Mouse (Mus musculus) thymus, adult 2 months (tissue): ENCODE data around the gene Grpr. TPM values are rescaled to one million over a fixed set of nuclear protein-coding genes. Genes with fewer than 3 reads are reported as not detected.

Experiments used
- DNase-seq: peaks from one replicate; pipeline ENCODE4 v3.0.0; 2021
- H3K27ac ChIP-seq: fragments of 200-500 bp; 2 replicates; pipeline ENCODE4 v1.5.1; 2012; ENCODE audit warnings: low read length, control low read depth; ENCODE audit not compliant: control insufficient read depth, insufficient read depth
- H3K27me3 ChIP-seq: fragments of 200-500 bp; 2 replicates; pipeline ENCODE4 v1.6.1; 2012; ENCODE audit warnings: mild to moderate bottlenecking, low read length, moderate library complexity, mixed read lengths; ENCODE audit not compliant: control insufficient read depth, insufficient read depth
- H3K36me3 ChIP-seq: fragments of 200-500 bp; 2 replicates; pipeline ENCODE4 v1.6.1; 2012; ENCODE audit warnings: mild to moderate bottlenecking, low read length, moderate library complexity; ENCODE audit not compliant: control insufficient read depth, insufficient read depth
- H3K4me1 ChIP-seq: fragments of 200-500 bp; replicated peaks from 2 replicates; pipeline ENCODE4 v1.6.1; 2012; ENCODE audit warnings: low read length; ENCODE audit not compliant: control insufficient read depth, insufficient read depth
- H3K4me3 ChIP-seq: fragments of 200-500 bp; 2 replicates; pipeline ENCODE4 v1.5.1; 2012; ENCODE audit warnings: mild to moderate bottlenecking, low read length, control low read depth, moderate library complexity; ENCODE audit not compliant: control insufficient read depth, insufficient read depth
- CTCF ChIP-seq: fragments of 200-500 bp; IDR thresholded peaks from 2 replicates; pipeline ENCODE4 v1.5.1; 2012; ENCODE audit warnings: mild to moderate bottlenecking, control low read depth, low read length, moderate library complexity, borderline replicate concordance; ENCODE audit not compliant: control insufficient read depth, poor library complexity, insufficient read depth; ENCODE audit errors: extremely low read depth
- POLR2A ChIP-seq: fragments of 200-500 bp; IDR thresholded peaks from 2 replicates; pipeline ENCODE4 v1.6.1; 2012; ENCODE audit warnings: mild to moderate bottlenecking, low read length, control low read depth, moderate library complexity; ENCODE audit not compliant: control insufficient read depth, poor library complexity, insufficient read depth; ENCODE audit errors: extremely low read depth
- WGBS: fragments of 180-500 bp; shearing (Covaris S2); methylation state at CpG from one replicate; pipeline ENCODE4 v1.1.7; 2018; 5-methylcytosine and 5-hydroxymethylcytosine counted together
- polyA plus RNA-seq: library from polyadenylated mRNA; depleted of rRNA; stranded (reverse); fragments of >200 nt; gene quantifications from 2 replicates; pipeline ENCODE4 v1.2.3, GENCODE M21; 2012; rRNA removed

Grpr gene
- 0.18 TPM in 2 replicates for polyA plus RNA-seq

GRCm38 (mm10) chrX:163549666-163550065 lies at the start of gene Grpr:
Gene Grpr, minus strand, starts transcription at chrX:163549677.
- Histone ChIP-seq H3K4me3 (no peak within 1 kb of the TSS), H3K4me1 (no peaks in the 10 kb centered on the region), H3K27me3 (no peaks in the 10 kb centered on the region), H3K27ac (no peak within 1 kb of the TSS), H3K36me3 (no peaks in the 10 kb centered on the region)
- DNase-seq: peak; percentile 14
- WGBS: 9% methylated on average over 7 of the region's 7 CpGs
- TF ChIP-seq CTCF (no peak), POLR2A (no peak)

GRCm38 (mm10) chrX:163560521-163560920 lies 11.0 kb upstream of the Grpr start:
- Histone ChIP-seq H3K27ac (no peak overlapping the region), H3K4me3 (no peak overlapping the region), H3K36me3 (no peaks in the 10 kb centered on the region), H3K27me3 (no peaks in the 10 kb centered on the region), H3K4me1 (no peaks in the 10 kb centered on the region)
- DNase-seq: no peak
- WGBS: 79% methylated on average over 3 of the region's 3 CpGs
- TF ChIP-seq POLR2A (no peak), CTCF (no peak)

DNA sequence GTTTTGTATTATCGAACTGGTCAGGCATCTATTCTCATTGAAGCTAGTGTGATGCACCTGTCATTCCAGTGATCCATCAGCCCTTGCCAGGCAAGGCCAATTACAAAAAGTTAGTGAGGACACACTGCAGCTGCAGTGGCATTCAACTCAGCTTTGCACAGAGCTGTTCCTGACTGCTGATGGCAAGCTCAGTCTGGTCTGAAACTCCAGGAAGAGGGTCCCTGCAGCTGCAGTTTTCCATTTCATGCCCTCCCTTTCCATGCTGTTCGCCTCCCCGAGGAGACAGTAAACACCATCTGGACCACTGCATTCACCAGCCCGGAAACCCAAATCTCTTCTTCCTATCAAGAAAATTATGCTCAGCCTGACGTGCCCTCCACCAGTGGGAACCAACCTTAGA lies 2.4 kb downstream of the Grpr start:
- H3K27me3 ChIP-seq: no peaks in the 10 kb centered on the region
- TF ChIP-seq CTCF (no peak), POLR2A (no peak)
- H3K36me3 ChIP-seq: no peaks in the 10 kb centered on the region
- no peak overlapping the region for H3K4me3 ChIP-seq
- no peaks in the 10 kb centered on the region for H3K4me1 ChIP-seq
- WGBS: 92% methylated on average over 5 of the region's 5 CpGs
- no peak overlapping the region for H3K27ac ChIP-seq
- no peak for DNase-seq

GRCm38 (mm10) chrX:163532836-163533235 lies 16.6 kb downstream of the Grpr start:
- 75% methylated on average over 2 of the region's 2 CpGs for WGBS
- Histone ChIP-seq H3K4me3 (no peak overlapping the region), H3K36me3 (no peaks in the 10 kb centered on the region), H3K27me3 (no peaks in the 10 kb centered on the region), H3K4me1 (no peaks in the 10 kb centered on the region), H3K27ac (no peak overlapping the region)
- no peak for DNase-seq
- no peak for TF ChIP-seq POLR2A
- TF ChIP-seq CTCF: no peak

DNA sequence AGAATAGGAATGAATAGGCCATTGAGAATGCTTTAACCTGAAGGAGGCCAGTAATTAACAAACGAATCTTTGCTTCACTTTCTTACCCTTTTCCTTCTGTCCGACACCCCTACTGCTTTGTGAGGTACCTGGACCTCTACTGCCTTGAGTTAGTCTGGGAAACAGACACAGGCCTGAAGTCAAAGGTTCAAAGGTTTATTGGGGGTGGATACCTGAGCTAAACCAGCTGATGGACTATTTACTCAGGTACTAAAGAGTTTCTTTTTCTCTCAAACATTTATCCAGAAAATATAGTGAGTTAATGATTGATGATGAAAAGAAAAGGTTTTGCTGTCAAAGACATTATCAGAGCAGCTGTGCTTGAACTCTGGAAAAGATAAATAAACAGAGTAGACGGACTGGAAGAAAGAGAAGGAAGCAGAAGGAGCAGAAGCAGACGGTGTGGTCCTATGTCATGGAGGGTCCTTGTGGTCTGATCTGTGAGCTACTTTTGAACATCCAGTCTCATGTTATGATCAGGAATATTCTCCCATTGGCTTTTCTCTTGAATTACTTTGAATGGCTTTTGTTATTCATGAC lies 30.4 kb downstream of the Grpr start:
- no peaks in the 10 kb centered on the region for H3K4me1 ChIP-seq
- no peak for DNase-seq
- no peak overlapping the region for H3K27ac ChIP-seq
- 93% methylated on average over 4 of the region's 4 CpGs for WGBS
- no peak for TF ChIP-seq CTCF
- no peak for TF ChIP-seq POLR2A
- H3K36me3 ChIP-seq: no peaks in the 10 kb centered on the region
- no peak overlapping the region for H3K4me3 ChIP-seq
- H3K27me3 ChIP-seq: no peaks in the 10 kb centered on the region

GRCm38 (mm10) chrX:163511766-163512165 lies 37.7 kb downstream of the Grpr start:
- DNase-seq: no peak
- WGBS: 45% methylated on average over 2 of the region's 2 CpGs
- H3K27me3 ChIP-seq: no peaks in the 10 kb centered on the region

GRCm38 (mm10) chrX:163502088-163502487 lies 47.4 kb downstream of the Grpr start:
- Histone ChIP-seq H3K4me3 (no peak overlapping the region), H3K27me3 (no peaks in the 10 kb centered on the region), H3K27ac (no peak overlapping the region), H3K36me3 (no peaks in the 10 kb centered on the region), H3K4me1 (no peaks in the 10 kb centered on the region)
- 79% methylated on average over 3 of the region's 3 CpGs for WGBS
- DNase-seq: no peak
- TF ChIP-seq POLR2A: no peak
- no peak for TF ChIP-seq CTCF

More at GRCm38 (mm10) chrX:163511766-163512165, 37.7 kb downstream of the Grpr start:
- Histone ChIP-seq H3K4me1 (no peaks in the 10 kb centered on the region), H3K4me3 (no peak overlapping the region), H3K36me3 (no peaks in the 10 kb centered on the region), H3K27ac (no peak overlapping the region)
- TF ChIP-seq POLR2A (no peak), CTCF (no peak)

Other genes with a start within 250 kb of the Grpr start
- gene Rnf138rt1, start 211.7 kb upstream of the Grpr start, polyA plus RNA-seq: not detected in 2 replicates